Comparison of ENCODE assay signal across 8 mouse cellular contexts in the genomic region with DNA sequence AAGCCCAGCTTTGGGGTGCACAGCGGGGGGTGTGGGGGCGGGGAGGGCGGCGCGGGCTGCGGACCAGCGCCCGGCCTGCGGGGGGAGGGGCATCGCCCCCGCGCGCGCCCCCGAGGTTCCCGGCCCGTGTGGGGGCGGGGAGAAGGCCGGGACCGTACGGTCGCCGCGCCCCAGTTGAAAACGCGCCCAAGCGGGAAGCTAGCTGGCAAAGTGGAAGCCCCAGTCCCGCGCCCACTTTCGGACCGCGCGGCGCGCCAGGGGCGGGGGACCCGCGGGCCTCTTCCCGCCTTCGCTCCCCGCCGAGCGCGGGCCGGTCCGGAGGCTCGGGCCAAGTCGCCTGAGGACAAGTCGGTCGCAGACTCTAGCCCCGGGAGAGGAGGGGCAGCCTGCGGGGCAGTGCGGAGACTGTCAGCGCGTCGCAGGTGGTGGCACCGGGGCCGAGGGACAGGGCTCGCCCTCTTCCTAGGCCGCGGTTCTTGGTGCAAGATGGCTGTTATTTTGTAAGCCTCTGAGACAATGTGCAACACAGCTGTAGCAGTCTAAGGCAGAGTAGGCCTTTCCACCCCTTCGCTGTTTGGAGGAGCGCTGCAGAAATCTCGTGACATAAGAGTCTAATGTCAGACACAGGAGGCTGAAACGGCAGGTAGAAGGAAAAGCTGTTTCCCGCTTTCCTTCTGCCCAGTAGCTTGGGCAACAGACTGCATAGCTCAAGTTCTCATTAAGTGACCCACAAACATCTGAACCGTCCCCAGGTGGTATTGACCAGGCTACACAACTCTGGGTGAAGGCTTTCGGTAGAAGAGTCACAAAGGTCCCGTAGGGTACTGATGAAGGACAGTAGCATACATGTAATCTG. TPM values are rescaled to one million over a fixed set of nuclear protein-coding genes. Genes with fewer than 3 reads are reported as not detected.
DNase-seq lines count a peak whose midpoint lies in the region; ATAC-seq lines count a peak whose summit lies in the region.

A gene (minus strand): TSS at position 59 of the 856 bp plus-strand sequence.

- peaks cover 35% of the 10 kb centered on the region for H3K36me3 ChIP-seq in erythroblast, embryonic 14.5 days (ENCODE audit: control insufficient read depth)
- peaks cover 27% of the 10 kb centered on the region for H3K36me3 ChIP-seq in heart, embryonic 14.5 days (ENCODE audit: control insufficient read depth, insufficient read depth, low read length)
- peaks cover 13% of the 10 kb centered on the region for H3K36me3 ChIP-seq in liver, embryonic 11.5 days (ENCODE audit: control insufficient read depth, insufficient read depth, low read length)

- DNase-seq in B cell, adult 2 months = peak; percentile 84 to 90
- peak; percentile 84 to 92 for DNase-seq in adrenal gland, postnatal 36 days
- peak; percentile 93 for DNase-seq in kidney, postnatal 10 days
- no peak for DNase-seq in liver, embryonic 11.5 days (ENCODE audit: low spot score)
- DNase-seq in testis, postnatal 10 days (ENCODE audit: low spot score) = peak; percentile 90

- peaks cover 68% of the 10 kb centered on the region for H3K4me1 ChIP-seq in erythroblast, embryonic 14.5 days (ENCODE audit: control insufficient read depth)
- peaks cover 5 to 39% of the 10 kb centered on the region in 2 experiments for H3K4me1 ChIP-seq in heart, embryonic 14.5 days (ENCODE audit: control insufficient read depth in 2 of 2, insufficient read depth in 2 of 2, low read length in 2 of 2)
- peaks cover 35% of the 10 kb centered on the region for H3K4me1 ChIP-seq in liver, embryonic 11.5 days (replicated peaks; ENCODE audit: control insufficient read depth, insufficient read depth, low read length)

- peak; percentile 78 for ATAC-seq in heart, embryonic 14.5 days (ENCODE audit: insufficient number of reproducible peaks, insufficient read depth, low FRiP score, low read depth)
- peak; percentile 72 for ATAC-seq in liver, embryonic 11.5 days (replicated peaks; ENCODE audit: low FRiP score)
- ATAC-seq in monocyte, adult 5-6 weeks (replicated peaks; ENCODE audit: insufficient number of reproducible peaks, low FRiP score, low TSS enrichment, poor library complexity, severe bottlenecking) = peak; percentile 28

- WGBS in heart, embryonic 14.5 days = 4% methylated on average over 47 of the region's 69 CpGs
- 4% methylated on average over 59 of the region's 69 CpGs for whole genome bisulfite sequencing in liver, embryonic 11.5 days

- H3K9me3 ChIP-seq in erythroblast, embryonic 14.5 days (ENCODE audit: control insufficient read depth, low read length) = no peaks in the 10 kb centered on the region
- H3K9me3 ChIP-seq in heart, embryonic 14.5 days (ENCODE audit: control insufficient read depth, low read length) = no peaks in the 10 kb centered on the region
- H3K9me3 ChIP-seq in liver, embryonic 11.5 days (ENCODE audit: control insufficient read depth, low read length) = no peaks in the 10 kb centered on the region

- peak within 1 kb of the TSS; percentile 100 for H3K9ac ChIP-seq in heart, embryonic 14.5 days (ENCODE audit: low read length)
- peak within 1 kb of the TSS; percentile 98 for H3K9ac ChIP-seq in liver, embryonic 11.5 days (ENCODE audit: low read depth, low read length)

- no peaks in the 10 kb centered on the region for H3K27me3 ChIP-seq in erythroblast, embryonic 14.5 days (ENCODE audit: control insufficient read depth)
- no peaks in the 10 kb centered on the region for H3K27me3 ChIP-seq in heart, embryonic 14.5 days (ENCODE audit: control insufficient read depth, insufficient read depth, low read length)
- H3K27me3 ChIP-seq in liver, embryonic 11.5 days (replicated peaks; ENCODE audit: control insufficient read depth, insufficient read depth, low read length) = no peaks in the 10 kb centered on the region

- H3K4me3 ChIP-seq in erythroblast, embryonic 14.5 days (replicated peaks) = peak within 1 kb of the TSS; percentile 99
- H3K4me3 ChIP-seq in heart, embryonic 14.5 days (ENCODE audit: control insufficient read depth in 1 of 2, insufficient read depth in 1 of 2, low read depth in 1 of 2, low read length in 2 of 2) = peak within 1 kb of the TSS; percentile 98 to 100
- peak within 1 kb of the TSS; percentile 93 for H3K4me3 ChIP-seq in liver, embryonic 11.5 days (ENCODE audit: low read depth, low read length)

- peak within 1 kb of the TSS; percentile 100 for H3K27ac ChIP-seq in heart, embryonic 14.5 days (replicated peaks in 1 of 2; ENCODE audit: control insufficient read depth in 1 of 2, insufficient read depth in 1 of 2, low read depth in 2 of 2, low read length in 2 of 2)
- peak within 1 kb of the TSS; percentile 99 for H3K27ac ChIP-seq in liver, embryonic 11.5 days (ENCODE audit: low read depth, low read length)

- peak within 1 kb of the TSS; percentile 77 for H3K4me2 ChIP-seq in heart, embryonic 14.5 days (ENCODE audit: low read length)
- peak within 1 kb of the TSS; percentile 72 for H3K4me2 ChIP-seq in liver, embryonic 11.5 days

RNA-seq across cellular contexts. Expression of the gene that starts here (rescaled TPM):
- total RNA-seq in adrenal gland, postnatal 36 days (2021) = 100 to 1,000 TPM; 680 to 813 TPM
- 610 and 750 TPM in 2 replicates for polyA plus RNA-seq in erythroblast, embryonic 14.5 days (2012)
- polyA plus RNA-seq in heart, embryonic 14.5 days (2014; fragmentation: Nextera tagmentation; extraction: Ambion mirVana) = 1,749 and 1,827 TPM in 2 replicates
- 1,897 and 1,996 TPM in 2 replicates for polyA plus RNA-seq in liver, embryonic 11.5 days (2014; fragmentation: Nextera tagmentation; extraction: Ambion mirVana)
- 1,440 to 2,544 TPM (median 2,182 TPM) in 3 replicates for total RNA-seq in monocyte, adult 5-6 weeks (2017)

Comparison
In these comparisons a context has a peak if more than half of its experiments do, and no peak if none do; other contexts are left out.
1. ATAC-seq: peak in every context shown above with its lines; median percentile 78 in heart, embryonic 14.5 days; 72 in liver, embryonic 11.5 days; 28 in monocyte, adult 5-6 weeks.